Mouse (Mus musculus) stomach, embryonic 15.5 days (tissue): Measurements from ENCODE around the gene Igdcc3. TPM values are rescaled to one million over a fixed set of nuclear protein-coding genes. Genes with fewer than 3 reads are reported as not detected.

Source experiments
- ATAC-seq: fragments of 200-750 bp; cut with Nextera tagmentation; 2 replicates; pipeline ENCODE4 v1.8.0; 2017; ENCODE audit warnings: low read depth, moderate number of reproducible peaks, moderate TSS enrichment; ENCODE audit not compliant: insufficient read depth, low FRiP score
- H3K27ac ChIP-seq: fragments of 300-500 bp; sonication (generic); 2 replicates; pipeline ENCODE4 v1.5.1; 2015; ENCODE audit warnings: mild to moderate bottlenecking, inconsistent platforms
- H3K27me3 ChIP-seq: fragments of 300-500 bp; sonication (generic); replicated peaks from 2 replicates; pipeline ENCODE4 v1.6.1; 2015; ENCODE audit warnings: inconsistent platforms
- H3K36me3 ChIP-seq: fragments of 300-500 bp; sonication (generic); 2 replicates; pipeline ENCODE4 v1.6.1; 2015; ENCODE audit warnings: inconsistent platforms
- H3K4me1 ChIP-seq: fragments of 300-500 bp; sonication (generic); 2 replicates; pipeline ENCODE4 v1.6.1; 2015; ENCODE audit warnings: inconsistent platforms
- H3K4me2 ChIP-seq: fragments of 300-500 bp; sonication (generic); 2 replicates; pipeline ENCODE4 v1.6.1; 2015; ENCODE audit warnings: mild to moderate bottlenecking, inconsistent platforms
- H3K4me3 ChIP-seq: fragments of 300-500 bp; sonication (generic); replicated peaks from 2 replicates; pipeline ENCODE4 v1.5.1; 2015; ENCODE audit warnings: inconsistent platforms
- H3K9ac ChIP-seq: fragments of 300-500 bp; sonication (generic); 2 replicates; pipeline ENCODE4 v1.6.1; 2015; ENCODE audit warnings: inconsistent platforms
- H3K9me3 ChIP-seq: fragments of 300-500 bp; sonication (generic); 2 replicates; pipeline ENCODE4 v1.6.1; 2016; ENCODE audit warnings: inconsistent platforms
- WGBS: fragments of 180-500 bp; shearing (Covaris S2); methylation state at CpG from one replicate; pipeline ENCODE4 v1.1.7; 2015; 5-methylcytosine and 5-hydroxymethylcytosine counted together
- polyA plus RNA-seq: library from polyadenylated mRNA; unstranded; fragments of >200 nt; fragmentation: Nextera tagmentation; extraction: Ambion mirVana; gene quantifications from 2 replicates; pipeline ENCODE4 v1.2.1, GENCODE M21; 2015

Gene Igdcc3
- polyA plus RNA-seq, 1 experiment from 2014 or later = 1.5 TPM

DNA sequence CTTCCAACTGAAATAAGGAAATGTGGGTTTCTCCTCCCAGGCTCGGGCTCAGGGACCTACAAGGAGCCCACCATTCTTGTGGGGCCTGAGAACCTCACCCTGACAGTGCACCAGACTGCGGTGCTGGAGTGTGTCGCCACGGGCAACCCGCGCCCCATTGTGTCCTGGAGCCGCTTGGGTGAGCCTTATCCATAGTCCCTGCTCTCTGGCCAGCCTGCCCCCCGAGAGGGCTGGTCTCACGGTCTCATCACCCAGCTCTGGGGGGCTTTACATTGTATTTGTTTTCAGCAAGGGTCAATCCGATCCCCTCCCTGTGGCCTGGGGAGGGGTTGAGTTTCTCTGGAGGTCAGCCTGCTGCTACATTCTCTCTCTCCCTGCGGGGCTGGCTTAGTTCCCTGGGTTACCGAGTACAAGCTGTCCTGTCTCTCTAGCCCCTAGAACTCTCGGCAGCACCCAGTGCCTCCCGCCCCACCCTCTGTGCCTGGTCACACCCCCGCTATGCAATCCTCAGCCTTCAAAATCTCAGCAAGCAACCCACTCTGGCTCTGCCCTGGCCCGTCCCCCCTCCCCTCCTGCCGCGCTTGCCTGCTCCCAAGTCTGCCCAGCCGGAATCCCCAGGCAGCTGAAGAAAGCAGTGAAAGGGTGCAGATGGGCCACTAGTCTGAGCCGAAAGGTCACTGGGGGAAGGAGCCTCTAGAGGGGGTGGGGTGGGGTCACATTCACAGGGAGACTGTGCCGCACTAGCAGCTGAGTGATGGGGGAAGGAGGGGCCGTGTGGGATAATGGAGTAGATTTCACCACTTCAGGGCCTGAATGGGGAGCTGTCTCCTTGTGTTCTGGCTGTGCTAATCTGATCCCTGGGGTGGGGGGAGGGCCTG, 37.6 kb downstream of the Igdcc3 start:
- WGBS = 18% methylated on average over 22 of the region's 22 CpGs
- Histone ChIP-seq H3K4me3 (peak overlapping the region; percentile 6; the same call in 1 of the 2 replicates), H3K27ac (no peak overlapping the region), H3K9me3 (no peaks in the 10 kb centered on the region), H3K27me3 (no peaks in the 10 kb centered on the region; the same call in 1 of the 2 replicates), H3K9ac (no peak overlapping the region), H3K4me1 (peaks cover 36% of the 10 kb centered on the region), H3K4me2 (peak overlapping the region; percentile 38), H3K36me3 (no peaks in the 10 kb centered on the region)
- peak; percentile 50 for ATAC-seq

DNA sequence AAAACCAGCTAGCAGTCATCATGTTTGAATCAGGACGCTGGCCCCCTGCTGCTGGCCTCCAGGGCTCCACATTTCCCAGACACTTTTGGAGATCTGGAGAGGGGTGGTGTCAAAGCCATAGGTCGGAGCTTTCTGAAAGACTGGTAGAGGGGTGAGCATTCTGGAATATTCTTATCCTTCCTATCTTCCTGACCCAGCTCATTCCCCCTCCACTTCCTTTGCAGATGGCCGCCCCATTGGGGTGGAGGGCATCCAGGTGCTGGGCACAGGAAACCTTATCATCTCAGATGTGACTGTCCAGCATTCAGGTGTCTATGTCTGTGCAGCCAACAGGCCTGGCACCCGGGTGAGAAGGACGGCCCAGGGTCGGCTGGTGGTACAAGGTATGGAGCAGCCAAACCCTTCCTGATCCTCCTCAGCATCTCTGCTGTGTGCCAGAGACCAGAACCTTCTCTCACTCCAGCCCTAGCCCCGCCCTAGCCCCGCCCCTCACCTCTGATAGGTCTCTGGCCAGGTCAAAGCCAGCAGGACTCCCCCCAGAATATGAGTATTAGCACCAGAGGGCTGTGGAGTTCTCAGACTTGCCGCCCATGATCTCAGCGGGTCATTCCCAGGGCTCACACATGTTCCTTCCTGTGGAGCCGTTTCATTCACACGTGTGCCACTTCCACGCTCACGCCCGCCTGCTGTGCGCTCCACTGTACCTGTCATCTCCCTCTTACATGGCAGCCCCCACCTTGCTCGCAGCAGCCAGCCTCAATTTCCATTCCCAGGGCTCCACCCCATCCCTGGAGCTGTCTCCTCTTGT, 39.0 kb downstream of the Igdcc3 start:
- Histone ChIP-seq H3K9me3 (no peaks in the 10 kb centered on the region), H3K4me2 (peak overlapping the region; percentile 23; the same call in 1 of the 2 replicates), H3K27ac (no peak overlapping the region), H3K36me3 (no peaks in the 10 kb centered on the region), H3K27me3 (no peaks in the 10 kb centered on the region; the same call in 1 of the 2 replicates), H3K4me1 (peaks cover 36% of the 10 kb centered on the region), H3K4me3 (no peak overlapping the region), H3K9ac (no peak overlapping the region)
- WGBS = 27% methylated on average over 17 of the region's 17 CpGs
- no peak for ATAC-seq

DNA sequence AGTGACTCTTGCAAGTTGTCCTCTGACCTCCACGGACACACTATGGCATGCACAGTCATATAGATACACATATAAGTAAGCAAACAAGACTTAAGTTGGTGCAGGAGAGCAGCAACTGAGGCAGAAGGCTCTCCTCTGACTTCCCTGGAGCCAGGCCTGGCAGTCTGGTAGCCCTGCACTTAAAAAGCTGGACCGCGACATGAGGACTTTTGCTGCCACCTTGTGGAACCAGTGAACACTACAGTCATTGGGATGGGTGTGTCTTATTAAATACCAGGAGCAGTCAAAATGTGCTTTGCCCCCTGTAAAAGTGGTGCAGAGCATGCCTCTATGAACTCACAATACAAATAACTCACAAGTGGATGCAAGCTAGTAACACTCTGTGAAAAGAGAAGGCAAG, 47.6 kb downstream of the Igdcc3 start:
- no peaks in the 10 kb centered on the region for H3K9me3 ChIP-seq
- H3K4me1 ChIP-seq = peaks cover 4% of the 10 kb centered on the region; the same call in 1 of the 2 replicates
- no peak overlapping the region for H3K4me2 ChIP-seq
- no peak for ATAC-seq
- no peaks in the 10 kb centered on the region for H3K27me3 ChIP-seq
- no peaks in the 10 kb centered on the region for H3K36me3 ChIP-seq
- H3K9ac ChIP-seq = no peak overlapping the region
- 7% methylated on average over 3 of the region's 3 CpGs for WGBS
- H3K4me3 ChIP-seq = no peak overlapping the region
- no peak overlapping the region for H3K27ac ChIP-seq

DNA sequence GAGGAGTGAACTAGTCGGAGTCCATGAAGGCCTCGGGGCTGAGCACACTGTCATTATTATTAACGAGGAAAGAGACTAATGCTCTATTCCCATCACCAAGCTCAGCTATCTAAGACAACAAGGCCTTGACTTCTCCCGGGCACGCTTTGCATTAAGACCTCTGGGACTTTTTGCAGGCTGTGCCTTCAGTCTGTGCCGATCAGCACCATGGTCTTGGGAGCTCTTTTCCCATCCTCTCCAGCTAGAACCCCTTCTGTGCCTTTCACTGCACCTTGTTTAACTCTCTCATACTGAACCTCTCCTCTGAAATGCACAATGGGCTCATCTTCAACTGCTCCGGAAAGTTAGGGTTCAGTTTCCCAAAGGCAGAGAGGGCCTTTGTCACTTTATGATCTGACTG, 49.3 kb downstream of the Igdcc3 start:
- Histone ChIP-seq H3K4me3 (no peak overlapping the region), H3K4me2 (no peak overlapping the region), H3K9ac (no peak overlapping the region), H3K9me3 (no peaks in the 10 kb centered on the region), H3K27ac (no peak overlapping the region), H3K4me1 (peaks cover 11% of the 10 kb centered on the region), H3K36me3 (no peaks in the 10 kb centered on the region), H3K27me3 (no peaks in the 10 kb centered on the region)
- WGBS = 63% methylated on average over 7 of the region's 7 CpGs
- ATAC-seq = no peak

DNA sequence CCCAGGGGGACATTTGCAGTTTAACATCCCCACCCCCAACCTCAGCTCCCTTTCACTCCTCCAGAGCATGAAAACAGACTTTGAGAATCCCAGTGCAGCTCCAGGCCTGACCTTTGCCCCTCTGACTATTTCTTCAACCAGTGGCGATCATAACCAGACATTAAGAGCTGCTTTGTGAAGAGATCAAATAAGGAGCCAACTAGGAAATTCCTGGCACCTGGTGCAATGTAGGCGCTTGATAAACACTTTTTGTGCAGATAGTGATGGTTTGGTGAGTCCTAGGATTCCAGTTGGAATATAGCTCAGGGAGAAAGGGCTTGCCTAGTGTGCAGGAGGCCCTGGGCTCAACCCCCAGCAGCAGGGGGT, 50.4 kb downstream of the Igdcc3 start:
- H3K9ac ChIP-seq = no peak overlapping the region

DNA sequence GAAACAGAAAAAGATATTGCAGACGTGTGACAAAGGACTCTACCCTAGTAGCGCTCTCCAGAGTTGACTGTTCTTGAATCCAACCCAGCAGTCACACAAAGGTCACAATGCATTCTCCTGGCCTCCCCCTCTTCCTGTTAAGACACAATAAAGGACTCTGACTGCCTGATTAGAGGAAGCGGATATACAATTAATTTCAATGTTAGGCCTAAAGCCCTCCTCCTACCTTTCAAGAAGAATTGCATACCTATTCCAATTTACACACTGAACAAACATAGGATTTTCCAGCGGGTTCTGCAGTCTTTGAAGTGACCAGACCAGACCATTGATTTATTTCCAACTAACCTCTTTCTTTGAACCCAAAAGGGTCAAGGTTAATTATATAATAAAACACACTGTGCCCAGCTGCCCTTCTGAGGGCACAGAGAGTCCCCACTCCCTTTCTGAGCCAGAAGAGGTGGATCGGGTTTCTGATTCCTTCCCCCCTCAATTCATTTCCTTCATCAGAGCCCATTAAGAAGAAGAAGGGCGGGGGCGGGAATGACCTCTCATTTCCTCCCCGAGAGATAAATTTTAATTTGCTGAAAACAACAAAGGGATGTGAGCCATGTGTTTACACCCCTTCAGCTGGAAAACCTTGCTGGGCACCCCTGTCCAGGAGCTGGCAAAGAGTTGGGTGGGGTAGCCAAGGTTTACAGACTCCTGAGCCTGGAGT, 50.9 kb downstream of the Igdcc3 start:
- no peak overlapping the region for H3K4me3 ChIP-seq
- peak overlapping the region; percentile 63 for H3K27ac ChIP-seq
- no peaks in the 10 kb centered on the region for H3K27me3 ChIP-seq
- H3K4me2 ChIP-seq = no peak overlapping the region
- no peaks in the 10 kb centered on the region for H3K36me3 ChIP-seq
- 32% methylated on average over 8 of the region's 8 CpGs for WGBS
- no peak overlapping the region for H3K9ac ChIP-seq
- no peak for ATAC-seq
- H3K9me3 ChIP-seq = no peaks in the 10 kb centered on the region
- peaks cover 20% of the 10 kb centered on the region for H3K4me1 ChIP-seq

More for the DNA sequence above, 50.4 kb downstream of the Igdcc3 start:
- no peak for ATAC-seq
- no peak overlapping the region for H3K4me2 ChIP-seq
- H3K27me3 ChIP-seq = no peaks in the 10 kb centered on the region
- H3K9me3 ChIP-seq = no peaks in the 10 kb centered on the region
- no peak overlapping the region for H3K4me3 ChIP-seq
- WGBS = 38% methylated on average over 2 of the region's 2 CpGs
- H3K27ac ChIP-seq = peak overlapping the region; percentile 63
- H3K36me3 ChIP-seq = no peaks in the 10 kb centered on the region
- peaks cover 20% of the 10 kb centered on the region for H3K4me1 ChIP-seq

DNA sequence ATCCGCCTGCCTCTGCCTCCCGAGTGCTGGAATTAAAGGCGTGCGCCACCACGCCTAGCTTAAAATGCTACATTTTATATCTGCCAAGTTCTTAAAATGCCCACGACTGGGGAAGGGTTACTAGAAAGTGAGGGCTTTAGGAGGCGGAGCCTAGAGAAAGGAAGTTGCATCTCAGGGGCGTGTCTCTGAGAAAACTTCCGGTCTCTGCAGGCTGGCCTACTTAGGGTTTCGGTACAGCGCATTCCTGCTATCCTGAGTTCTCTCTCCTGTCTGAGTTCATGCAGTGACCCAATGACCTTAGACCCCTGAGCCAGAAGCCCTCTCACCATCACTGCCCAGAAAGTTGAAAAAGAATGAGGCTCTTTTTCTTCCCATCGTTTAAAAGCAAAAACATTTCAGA, 52.2 kb downstream of the Igdcc3 start:
- Histone ChIP-seq H3K4me3 (no peak overlapping the region), H3K36me3 (no peaks in the 10 kb centered on the region), H3K9ac (no peak overlapping the region), H3K4me2 (no peak overlapping the region), H3K27me3 (no peaks in the 10 kb centered on the region), H3K4me1 (peaks cover 24% of the 10 kb centered on the region), H3K27ac (no peak overlapping the region), H3K9me3 (no peaks in the 10 kb centered on the region)
- 69% methylated on average over 12 of the region's 12 CpGs for WGBS
- ATAC-seq = no peak

DNA sequence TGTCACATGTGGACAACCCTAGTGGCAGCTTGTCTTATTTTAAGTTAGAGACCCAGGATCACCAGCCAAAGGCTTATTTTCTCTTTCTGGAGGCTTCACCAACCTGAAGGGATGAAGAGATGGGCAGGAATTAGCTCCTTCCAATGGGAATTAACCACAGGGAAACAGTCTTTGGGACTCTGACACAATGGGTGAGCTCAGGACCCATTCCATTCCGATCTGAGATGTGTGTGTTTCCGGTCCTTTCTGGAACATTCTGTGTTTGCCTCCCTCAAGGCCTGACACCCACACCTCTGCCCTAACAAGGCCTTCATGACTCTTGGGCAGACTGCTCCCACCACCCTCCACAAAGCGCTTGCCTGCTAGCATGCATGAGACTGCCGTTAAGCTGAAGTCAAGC, 54.1 kb downstream of the Igdcc3 start, which contains the start of gene Parp16:
Parp16 (plus strand) TSS at position 301 of the 400 bp plus-strand sequence.
- Histone ChIP-seq H3K9me3 (no peaks in the 10 kb centered on the region), H3K4me1 (peaks cover 27% of the 10 kb centered on the region), H3K27ac (peak within 1 kb of the TSS; percentile 91), H3K4me2 (0 out of 2 replicates have a peak within 1 kb of the TSS, but pooled peaks have one; percentile 21), H3K36me3 (no peaks in the 10 kb centered on the region), H3K27me3 (no peaks in the 10 kb centered on the region), H3K9ac (0 out of 2 replicates have a peak within 1 kb of the TSS, but pooled peaks have one; percentile 0), H3K4me3 (no peak within 1 kb of the TSS)
- no peak for ATAC-seq
- WGBS = 71% methylated on average over 4 of the region's 4 CpGs

DNA sequence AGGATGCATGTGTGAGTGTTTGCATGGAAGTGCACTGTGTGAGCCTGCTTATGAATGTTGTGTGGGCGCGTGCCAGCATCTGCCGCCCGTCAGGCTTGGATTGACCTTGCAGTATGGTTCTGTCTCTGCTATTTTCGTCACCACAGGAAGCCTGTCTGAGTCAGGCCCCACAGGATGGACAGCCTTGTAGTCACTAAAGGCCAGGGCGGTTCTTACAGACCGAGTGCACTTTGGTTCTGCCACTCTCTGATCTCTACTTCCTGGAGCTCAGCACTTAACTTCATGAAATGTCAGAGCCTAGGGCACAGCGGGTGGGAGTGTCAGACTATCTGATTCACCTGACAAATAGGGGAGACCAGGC, 54.6 kb downstream of the Igdcc3 start:
- H3K4me1 ChIP-seq = peaks cover 31% of the 10 kb centered on the region
- H3K4me2 ChIP-seq = no peak overlapping the region
- no peaks in the 10 kb centered on the region for H3K27me3 ChIP-seq
- H3K9ac ChIP-seq = 0 out of 2 replicates have a peak overlapping the region, but pooled peaks have one; percentile 0
- peak overlapping the region; percentile 91 for H3K27ac ChIP-seq
- no peaks in the 10 kb centered on the region for H3K36me3 ChIP-seq
- no peak overlapping the region for H3K4me3 ChIP-seq
- peak; percentile 12; the same call in 1 of the 2 replicates for ATAC-seq
- no peaks in the 10 kb centered on the region for H3K9me3 ChIP-seq
- 23% methylated on average over 8 of the region's 8 CpGs for WGBS

DNA sequence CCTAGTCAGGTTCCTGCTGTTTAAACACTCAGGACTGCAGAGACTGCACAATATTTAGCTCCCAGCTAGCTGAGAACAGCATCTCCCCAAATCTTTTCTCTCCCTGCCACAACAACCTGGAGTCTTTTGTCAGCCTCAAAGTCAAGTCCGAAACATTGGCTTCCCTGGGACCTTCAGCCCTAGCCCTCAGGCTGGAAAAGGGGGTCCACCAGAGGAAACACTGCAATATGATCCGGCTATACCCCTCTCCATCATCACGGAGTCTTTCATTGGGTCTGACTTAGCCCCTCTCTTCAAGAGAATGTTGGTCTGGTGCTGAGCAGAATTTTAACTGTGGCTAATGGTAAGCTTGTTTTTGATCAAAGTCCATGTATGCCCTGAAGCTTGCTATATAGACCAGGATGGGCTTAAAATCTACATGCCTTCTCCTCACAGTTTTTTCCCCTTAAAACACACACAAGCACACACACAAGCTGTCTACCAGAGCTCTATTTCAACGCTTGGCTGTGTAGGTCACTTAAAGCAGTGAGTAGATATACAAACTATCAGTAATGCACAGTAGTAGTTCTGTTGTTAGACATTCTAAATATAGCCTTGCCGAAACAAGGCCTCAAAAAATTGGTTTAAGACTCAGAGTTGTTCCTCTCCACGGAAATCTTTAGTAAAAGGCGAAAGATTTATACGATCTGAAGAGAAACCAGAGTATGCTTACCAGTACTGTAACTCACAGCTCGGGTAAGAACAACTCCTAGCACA, 55.2 kb downstream of the Igdcc3 start:
- Histone ChIP-seq H3K36me3 (no peaks in the 10 kb centered on the region), H3K27ac (peak overlapping the region; percentile 91), H3K4me1 (peaks cover 31% of the 10 kb centered on the region), H3K4me3 (0 out of 2 replicates have a peak overlapping the region, but pooled peaks have one; percentile 6), H3K9me3 (no peaks in the 10 kb centered on the region), H3K9ac (no peak overlapping the region), H3K27me3 (no peaks in the 10 kb centered on the region), H3K4me2 (peak overlapping the region; percentile 27; the same call in 1 of the 2 replicates)
- 2% methylated on average over 9 of the region's 9 CpGs for WGBS
- ATAC-seq = peak; percentile 90
